Mouse (Mus musculus) erythroid progenitor cell, adult 5-6 weeks (primary cell): ENCODE measurements around the gene Comt. TPM values are rescaled to one million over a fixed set of nuclear protein-coding genes. Genes with fewer than 3 reads are reported as not detected.

Experiments used
- ATAC-seq: replicated peaks from 2 replicates; pipeline ENCODE4 v1.8.0; 2016; ENCODE audit warnings: moderate number of reproducible peaks, mild to moderate bottlenecking, moderate TSS enrichment, inconsistent platforms; ENCODE audit not compliant: poor library complexity, low FRiP score, severe bottlenecking
- total RNA-seq, 2 experiments: library from RNA; stranded (forward) in 1 of 2; stranded (reverse) in 1 of 2; fragments of 150-400 nt in 1 of 2; fragments of 186-747, 209-891 nt in 1 of 2; gene quantifications; 2 replicates each; pipeline versions ENCODE4 v1.2.3 to v1.2.4; 2015 to 2017; ENCODE audit warnings: low replicate concordance in 2 of 2

Gene Comt
- total RNA-seq, 2 experiments from 2014 or later = 67.4 to 131 TPM

DNA sequence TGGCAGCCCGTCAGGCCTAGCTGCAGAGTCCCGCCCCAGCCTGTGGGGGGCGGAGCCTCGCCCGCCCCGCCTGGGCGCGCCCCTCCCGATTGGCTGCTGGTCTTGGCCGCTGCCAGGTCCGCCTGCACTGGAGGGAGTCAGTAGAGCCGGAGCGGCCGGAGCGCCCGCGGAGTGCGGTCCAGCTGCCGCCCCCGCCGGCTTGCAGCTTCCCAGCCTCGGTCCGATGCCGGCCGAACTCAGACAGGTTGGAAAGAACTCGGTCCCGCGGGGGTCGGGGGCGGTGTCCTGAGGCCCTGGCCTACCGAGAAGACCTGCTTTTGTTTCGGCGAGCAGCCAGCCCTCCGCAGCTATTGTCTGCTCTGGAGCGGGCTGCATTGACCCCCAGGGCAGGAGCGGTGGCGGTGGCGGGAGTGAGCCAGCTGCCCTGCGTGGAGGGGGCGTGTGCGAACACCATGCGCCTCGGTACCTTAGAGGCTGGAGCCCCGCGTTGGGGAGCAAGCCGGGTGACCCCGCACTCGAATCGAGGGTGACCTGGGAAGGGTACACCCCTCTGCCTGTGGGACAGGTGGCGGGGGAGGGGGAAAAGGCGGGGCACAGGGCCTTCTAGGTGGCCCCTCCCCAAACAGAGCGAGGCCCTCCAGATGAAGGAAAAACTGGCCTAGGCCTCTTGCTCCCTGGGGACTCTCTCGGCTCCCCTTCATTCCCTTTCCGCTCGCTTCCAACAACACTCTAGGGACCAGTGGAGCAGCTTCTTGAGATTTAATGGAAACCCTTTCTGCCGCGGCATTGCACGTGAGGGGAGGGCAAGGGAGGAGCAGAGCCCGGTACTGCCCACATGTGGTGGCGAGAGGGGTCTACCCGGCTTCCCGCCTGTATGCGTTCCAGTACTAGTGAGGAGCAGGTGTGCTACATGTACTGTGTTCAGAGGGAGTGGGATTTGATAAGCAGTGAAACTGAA lies 33.9 kb downstream of the Comt start:
- ATAC-seq = peak; percentile 95

DNA sequence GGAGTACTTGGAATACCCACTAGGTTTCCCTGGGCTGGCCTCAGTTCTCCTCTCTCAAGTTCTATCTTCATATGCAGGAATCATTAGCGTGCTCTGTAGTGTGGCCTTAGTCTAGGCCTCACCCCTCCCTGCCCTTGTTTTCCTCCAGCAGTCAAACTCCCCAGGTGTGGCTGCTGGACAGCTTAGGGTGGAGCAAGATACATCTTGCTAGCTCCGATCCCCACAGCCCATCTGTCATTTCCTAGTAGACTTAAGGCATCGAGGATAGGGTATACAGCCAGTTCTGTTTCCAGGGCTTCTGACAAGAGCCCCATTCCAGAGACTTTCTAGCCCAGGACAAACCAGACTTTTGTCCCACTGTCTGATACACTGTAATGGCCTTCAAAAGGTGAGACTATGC lies 34.9 kb downstream of the Comt start:
- ATAC-seq = no peak

DNA sequence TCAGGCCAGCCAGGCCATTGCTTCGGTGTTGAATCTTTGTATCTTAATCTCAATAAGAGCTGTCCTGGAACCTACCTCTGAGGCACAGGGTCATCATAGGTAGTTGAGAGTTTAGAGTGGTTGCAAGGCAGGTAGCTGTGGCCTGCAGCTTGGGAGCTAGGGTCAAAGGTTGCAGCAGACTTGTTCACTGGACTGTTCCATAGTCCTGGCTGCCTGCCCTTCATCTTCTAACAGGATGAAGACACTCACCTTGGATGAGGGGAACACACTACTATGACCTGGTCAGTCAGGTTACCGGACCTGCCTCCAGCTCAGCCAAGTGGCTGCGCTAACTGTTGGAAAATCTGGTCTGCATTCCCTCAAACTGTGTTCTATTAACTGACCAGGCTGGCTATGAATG lies 35.5 kb downstream of the Comt start:
- no peak for ATAC-seq

DNA sequence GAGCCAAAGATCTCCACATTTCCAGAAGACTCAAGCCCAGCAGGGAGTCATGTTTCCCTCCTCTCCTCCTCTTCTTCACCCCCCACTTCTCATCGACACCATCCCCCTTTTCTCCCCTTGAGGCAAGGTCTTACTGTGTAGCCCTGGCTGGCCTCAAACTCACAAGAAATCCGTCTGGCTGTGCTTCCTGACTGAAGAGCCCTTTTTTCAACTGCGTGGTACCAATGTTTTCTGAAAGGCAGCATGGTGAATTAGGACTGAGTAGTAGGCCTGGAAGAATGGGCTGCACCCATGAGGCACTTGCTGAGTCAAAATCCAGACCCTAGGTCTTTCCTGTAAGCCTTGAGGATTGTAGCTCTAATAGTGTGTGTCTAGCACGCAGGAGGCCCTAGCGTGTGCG lies 36.3 kb downstream of the Comt start:
- no peak for ATAC-seq

DNA sequence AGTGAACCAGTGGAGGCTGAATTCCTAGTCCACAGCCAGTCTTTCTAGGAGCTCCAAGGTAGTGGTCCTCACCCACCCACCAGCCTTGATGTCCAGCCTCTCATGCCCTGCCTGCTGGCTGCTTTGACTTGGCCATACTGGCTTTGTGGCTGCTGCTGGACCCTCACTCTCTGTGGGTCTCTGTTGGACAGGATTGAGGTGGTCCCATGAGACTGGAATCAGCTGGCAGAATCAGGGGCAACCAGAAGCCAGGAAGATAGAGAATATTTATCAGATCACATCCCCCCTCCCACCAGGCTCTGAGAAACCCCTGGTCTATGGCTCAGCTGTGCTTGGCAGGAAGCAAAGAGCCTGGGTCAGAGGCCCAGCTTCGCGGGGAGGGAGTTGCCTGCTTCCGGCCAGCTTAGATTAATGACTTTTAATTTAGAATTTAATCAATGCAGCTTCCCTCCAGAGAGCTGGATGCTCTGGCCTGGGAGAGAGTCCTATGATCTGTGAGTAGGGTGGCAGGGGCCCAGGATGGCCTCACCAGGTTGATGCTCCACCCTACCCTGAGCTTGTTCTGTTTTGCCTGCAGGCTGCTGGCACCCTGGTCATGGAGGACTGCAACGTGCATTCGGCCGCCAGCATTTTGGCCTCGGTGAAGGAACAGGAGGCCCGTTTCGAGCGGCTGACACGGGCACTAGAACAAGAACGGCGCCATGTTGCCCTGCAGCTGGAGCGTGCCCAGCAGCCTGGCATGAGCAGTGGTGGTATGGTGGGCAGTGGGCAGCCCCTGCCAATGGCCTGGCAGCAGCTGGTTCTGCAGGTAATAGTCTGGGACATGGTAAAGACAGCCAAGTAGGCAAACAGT lies 37.8 kb downstream of the Comt start:
- no peak for ATAC-seq

DNA sequence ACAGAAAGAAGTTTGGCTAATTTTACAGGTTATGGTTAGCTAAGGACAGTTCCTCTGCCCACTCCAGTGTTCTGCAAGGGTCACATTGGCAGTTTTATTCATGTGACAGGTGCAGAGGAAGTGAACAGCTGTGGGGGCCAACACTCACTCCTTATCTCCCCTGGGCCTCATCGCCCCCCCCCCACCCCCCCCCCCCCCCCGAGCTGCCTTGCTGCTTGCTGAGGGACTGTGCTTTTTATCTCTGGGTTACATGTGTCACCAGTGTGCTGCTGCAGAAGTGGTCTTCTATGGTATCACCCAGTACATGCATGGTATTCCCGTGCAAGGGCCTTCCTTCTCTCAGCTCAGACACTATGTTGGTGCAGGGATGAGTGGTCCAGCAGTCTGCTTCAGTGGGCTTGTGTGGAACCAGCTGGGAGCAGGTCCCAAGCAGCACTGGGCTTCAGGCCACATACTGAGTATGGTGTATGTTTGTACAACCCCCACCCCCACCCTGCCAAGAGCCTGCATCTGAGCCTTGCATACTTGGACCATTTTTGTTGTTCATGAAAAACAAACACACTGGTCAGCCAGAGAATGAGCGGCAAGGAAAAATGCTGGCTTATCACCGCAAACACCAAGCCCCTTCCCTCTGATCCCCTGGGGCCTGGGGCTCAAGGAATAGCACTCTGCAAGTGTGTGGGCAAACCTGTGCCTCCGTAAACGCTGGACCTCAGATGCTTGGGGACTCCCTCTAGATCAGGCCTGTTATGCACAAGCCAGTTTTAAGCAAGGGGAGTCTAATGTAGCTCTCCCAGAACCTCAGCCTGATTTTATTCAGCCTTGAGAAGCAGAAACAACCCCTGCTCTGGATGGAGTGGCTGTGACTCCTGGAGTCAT lies 38.7 kb downstream of the Comt start:
- ATAC-seq = no peak

DNA sequence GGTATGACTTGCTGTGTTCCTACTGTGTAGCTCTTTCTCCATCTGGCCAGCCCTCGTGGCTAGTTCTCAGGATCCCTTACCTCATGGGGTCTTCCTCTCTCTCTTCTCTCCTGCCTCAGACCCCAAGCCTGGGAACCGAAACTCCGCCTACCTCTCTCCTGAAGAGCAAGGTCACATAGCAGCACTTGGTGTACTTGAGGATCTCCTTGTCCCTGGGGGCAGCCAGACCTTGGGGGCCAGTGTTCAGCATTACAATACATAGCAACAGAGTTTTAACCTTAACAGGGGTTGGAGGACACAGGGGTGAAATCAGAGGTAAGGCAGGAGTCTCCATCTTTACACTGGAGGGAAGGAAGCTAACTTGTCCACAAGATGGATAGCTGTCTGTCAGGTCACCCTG lies 39.7 kb downstream of the Comt start:
- no peak for ATAC-seq

DNA sequence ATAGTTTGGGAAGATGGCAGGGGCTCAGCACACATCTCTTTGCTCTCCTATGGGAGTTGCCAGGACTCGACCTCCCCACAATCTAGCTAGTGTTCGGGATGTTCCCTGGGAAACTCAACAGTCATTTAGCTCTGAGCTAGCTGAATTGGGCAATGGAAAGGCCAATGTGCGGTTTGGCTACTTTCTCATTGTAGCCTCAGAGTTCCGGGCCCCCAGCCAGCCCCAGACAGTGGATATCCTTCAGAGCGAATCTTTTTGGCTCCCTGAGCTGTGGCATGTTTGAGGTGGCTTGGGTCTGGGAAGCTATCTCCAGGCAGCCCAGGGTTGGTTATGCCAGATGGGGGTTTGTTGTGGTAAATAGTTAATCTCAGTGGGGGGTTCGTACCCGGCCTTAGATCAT lies 40.2 kb downstream of the Comt start:
- no peak for ATAC-seq

DNA sequence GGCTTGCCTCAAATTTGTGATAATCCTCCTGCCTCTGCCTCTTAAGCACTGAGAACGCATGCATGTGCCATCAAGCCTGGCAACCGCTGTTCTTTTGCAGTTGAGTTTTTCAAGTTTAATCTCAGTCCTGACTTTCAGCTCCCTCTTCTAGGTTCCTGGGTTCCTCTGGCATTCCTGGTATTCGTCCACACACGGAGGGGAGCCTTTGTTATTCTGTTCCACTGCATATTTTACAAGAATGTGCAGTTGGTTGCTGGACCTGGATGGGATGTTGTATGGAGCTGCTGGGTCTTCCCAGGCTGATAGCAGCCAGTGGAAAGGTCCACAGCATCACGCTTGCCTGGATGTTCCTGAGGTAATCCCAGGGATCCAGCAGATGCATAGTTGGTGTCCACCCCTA lies 41.2 kb downstream of the Comt start:
- ATAC-seq = no peak

DNA sequence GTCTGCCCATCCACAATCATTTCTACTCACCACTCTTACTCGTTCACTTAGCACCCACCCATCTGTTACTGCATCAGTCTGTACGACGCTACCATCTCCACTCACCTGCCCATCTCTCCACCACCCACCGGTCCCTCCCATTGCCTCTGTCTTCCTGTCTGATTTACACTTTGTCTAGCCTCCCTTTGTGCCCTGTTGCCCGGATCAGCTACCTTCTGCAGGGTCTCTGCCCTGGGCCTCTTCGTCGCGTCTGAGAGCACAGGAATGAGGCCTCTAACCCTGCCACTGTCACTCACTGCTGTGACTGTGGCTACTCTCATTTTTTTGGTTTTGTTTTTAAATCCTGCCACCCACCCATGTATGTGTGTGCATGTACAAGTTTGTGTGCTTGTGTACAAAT lies 42.0 kb downstream of the Comt start:
- no peak for ATAC-seq

DNA sequence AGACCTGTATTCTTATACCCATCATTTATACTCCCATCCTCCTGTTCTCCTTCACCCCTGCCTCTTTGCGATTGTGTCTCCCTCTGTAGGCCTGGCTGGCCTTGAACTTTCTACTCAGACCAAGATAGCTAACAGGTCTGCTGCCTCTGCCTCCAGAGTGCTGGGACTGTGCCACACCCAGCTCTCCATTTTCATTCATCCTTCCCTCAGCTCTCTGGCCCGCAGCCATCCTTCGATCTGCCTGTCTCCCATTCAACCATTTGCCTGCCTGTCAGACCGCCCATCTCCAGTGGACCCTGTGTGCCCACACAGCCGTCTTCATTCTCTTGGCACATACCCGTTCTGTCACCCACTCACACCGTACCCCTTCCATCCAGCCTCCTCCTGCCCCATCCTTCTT lies 42.4 kb downstream of the Comt start:
- no peak for ATAC-seq

DNA sequence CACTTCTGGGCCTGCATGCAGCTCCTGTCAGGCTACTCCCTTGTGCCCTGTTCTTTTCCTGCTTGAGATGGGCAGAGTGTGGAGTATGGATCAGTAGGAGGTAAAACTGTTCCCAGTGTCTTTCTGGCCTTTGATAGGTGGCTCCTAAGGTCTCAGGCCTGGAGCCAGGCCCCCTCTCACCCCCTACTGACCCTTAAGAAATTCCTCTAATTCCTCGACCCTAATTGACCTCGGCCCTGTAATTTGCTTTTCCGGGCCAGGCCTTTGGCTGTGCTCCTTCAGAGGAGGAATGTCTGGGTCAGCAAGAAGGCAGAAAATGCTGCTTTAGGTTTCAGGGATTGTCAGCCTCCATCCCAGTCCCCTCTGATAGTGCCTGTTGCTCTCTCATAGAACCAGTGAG lies 42.9 kb downstream of the Comt start:
- ATAC-seq = no peak

DNA sequence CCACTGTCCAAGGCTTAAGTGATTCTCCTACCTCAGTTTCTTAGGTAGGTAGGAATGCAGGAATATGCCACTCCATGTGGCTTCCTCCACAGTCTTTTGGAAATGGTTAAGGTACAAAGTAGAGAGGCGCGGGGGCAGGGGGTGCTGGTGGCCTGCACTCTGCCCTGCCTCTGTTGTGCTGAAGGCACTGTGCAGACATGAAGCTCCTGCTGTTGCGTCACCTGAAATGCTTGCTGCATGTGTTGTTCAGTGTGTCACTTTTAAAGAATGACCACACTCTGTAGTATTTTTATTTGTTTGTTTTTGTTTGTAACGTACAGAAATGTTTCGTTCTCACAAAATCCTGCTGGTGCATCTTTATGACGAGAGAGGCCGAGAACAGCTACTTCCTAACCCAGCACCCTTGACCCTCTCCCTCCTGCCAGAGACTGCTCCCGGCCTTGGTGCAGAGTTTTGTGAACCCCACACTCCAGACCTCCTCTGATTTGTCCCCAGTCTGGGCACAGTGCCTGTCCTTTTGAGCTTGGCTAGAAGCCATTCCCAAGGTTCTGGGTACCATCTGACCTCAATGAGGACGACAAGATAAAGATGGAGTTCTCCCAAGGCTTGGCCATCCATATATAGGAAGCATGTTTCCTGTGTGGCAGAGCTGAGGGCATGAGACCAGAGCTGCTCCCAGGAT lies 43.5 kb downstream of the Comt start:
- no peak for ATAC-seq

DNA sequence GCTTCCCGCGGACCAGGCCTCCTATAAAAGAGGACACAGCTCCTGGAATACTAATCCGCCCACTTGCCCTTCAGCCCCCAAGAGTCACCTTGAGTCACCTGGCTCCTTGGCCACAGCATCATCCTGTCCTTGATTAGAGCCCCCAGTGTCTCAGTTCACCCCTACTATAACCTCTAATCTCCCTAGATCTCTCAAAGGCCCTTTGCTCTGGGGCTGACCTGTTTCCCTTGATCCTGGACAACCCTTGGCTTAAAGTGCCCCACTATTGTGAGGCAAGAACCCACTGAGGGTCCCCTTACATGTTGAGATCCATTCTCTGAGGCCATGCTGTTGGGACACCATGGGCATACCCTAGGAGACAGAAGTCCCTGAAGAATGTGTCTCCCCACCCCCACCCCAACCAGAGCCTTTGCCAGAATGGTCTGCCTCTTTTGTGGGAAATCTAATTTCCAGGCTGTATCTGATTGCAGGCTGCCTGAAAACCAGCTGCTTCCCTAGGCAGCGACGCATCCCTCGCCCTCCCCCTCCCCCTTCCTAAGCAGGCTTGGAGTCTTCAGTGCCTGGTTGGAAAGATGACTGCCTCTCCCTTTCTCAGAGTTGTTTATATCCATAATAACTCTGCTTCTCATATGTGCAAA lies 44.9 kb downstream of the Comt start:
- no peak for ATAC-seq

DNA sequence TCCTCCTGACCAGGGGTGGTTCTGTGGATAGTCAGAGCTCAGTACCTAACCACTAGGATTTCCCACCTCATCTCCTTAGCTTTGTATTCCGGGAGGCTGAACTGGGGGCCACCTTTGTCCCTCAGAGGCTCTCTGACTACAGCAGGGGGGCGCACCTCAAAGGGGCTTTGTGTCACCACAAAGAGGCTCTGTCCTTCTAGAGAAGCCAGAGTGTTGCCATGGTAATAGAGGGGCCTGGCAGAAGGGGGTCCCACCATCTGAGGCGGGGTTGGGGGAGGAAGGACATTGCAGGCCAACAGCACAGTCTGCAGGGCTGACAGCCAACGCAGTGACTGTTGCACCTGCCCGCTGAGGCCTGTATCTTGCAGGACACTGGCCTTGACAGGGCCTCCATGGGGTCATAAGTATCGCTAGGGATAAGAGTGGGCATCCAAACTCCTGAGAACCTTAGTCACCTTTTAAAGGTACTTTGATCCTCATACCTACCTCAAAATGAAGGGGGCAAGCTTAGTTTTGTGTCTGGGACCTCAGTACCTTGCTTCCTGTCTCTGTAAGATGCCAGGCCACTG lies 46.1 kb downstream of the Comt start:
- no peak for ATAC-seq

DNA sequence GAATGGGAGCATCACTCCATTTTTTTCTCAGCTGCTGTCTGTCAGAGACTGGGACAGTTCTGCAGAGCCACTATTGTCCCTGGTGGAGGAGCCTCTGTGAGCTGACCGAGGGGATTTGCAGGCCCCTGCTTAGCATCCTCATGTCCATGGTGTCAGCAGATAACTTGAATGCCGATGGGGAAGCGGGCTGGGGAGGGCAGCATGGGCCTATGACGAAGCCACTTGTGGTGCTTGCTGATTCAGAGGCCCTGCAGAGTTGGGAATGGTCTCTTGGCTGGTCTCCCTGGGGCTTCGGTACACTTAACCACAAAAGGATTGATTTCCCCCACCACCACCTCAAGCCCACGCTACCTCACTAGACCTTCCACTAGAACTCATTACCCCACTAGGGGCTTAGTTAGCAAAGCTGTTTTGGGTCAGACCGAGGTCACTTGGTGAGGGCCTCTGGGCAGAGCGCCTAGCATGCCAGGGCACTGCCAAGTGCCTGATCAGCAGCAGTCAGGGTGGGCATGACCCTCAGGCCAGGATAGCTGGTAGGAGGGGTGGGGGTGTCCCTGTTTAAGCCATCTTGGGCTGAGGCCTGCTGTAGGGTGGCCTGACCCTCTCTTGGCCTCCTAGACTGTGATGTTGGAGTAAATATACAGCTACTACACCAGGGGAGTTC lies 47.2 kb downstream of the Comt start:
- ATAC-seq = no peak

DNA sequence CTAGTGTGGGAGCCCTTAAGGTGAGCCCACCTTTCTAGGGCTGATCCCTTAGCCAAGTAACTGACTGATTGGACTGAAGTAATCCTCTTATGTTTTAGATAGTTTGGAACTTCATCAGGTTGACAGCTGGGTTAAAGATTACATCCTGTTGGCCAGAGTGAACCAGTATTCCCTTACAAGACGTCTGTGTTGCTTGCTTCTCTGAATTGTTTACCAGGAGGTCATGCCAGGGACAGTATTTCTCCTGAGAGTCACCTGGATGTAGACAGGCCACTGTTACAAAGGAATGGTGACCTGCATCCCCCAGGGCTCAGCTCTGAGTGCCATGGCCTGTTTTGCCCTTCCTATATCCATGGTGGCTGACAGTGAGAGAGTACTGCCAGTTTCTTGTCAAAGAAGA lies 48.2 kb downstream of the Comt start:
- no peak for ATAC-seq

DNA sequence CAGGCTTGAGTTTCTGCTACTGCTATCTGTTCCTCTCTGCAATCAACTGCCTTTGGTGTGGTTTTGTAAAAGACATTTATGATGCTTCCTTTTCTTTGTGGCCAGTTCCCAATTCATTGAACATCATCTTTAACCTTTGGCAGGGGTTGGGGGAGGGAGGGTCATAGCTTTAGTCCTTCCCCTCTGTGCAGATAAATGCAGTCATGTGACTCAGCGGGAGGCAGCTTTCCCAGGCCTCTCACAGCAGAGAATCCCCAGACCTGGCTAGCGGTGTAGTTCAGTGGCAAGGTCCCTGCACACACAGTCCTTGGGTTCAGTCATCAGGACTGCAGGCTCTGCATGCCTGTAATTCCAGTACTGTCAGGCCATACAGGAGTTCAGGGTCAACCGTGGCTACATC lies 49.4 kb downstream of the Comt start:
- ATAC-seq = no peak
